Mouse (Mus musculus) MEL-GATA-1-ER (cell line): ENCODE results near the gene Spata45.
"Not testable (repeated sequence)": the region's sequence is repeated elsewhere in the genome, so short reads cannot be mapped to it uniquely, and the experiment has no call there.

Source experiments
- DNase-seq: peaks from one replicate; pipeline ENCODE4 v3.0.0-alpha.2; 2012; ENCODE audit warnings: low read depth; ENCODE audit errors: extremely low read depth

The Spata45 gene

GRCm38 (mm10) chr1:191036554-191037334 is at the start of gene Spata45:
Gene Spata45 (plus strand): TSS chr1:191036639.
- no peak for DNase-seq

- DNase-seq = no peak
Measured at GRCm38 (mm10) chr1:190989437-190990082, 46.9 kb upstream of the Spata45 start.

GRCm38 (mm10) chr1:190995548-190995947 is 40.9 kb upstream of the Spata45 start:
- no peak for DNase-seq

GRCm38 (mm10) chr1:190996346-190996877 is 40.0 kb upstream of the Spata45 start:
- no peak for DNase-seq

- DNase-seq = no peak
Measured at GRCm38 (mm10) chr1:190998027-190998426, 38.4 kb upstream of the Spata45 start.

GRCm38 (mm10) chr1:191000686-191001085 is 35.8 kb upstream of the Spata45 start:
- no peak for DNase-seq

GRCm38 (mm10) chr1:191002201-191002600 is 34.2 kb upstream of the Spata45 start:
- DNase-seq = no peak

- no peak for DNase-seq
Measured at GRCm38 (mm10) chr1:191008707-191009106, 27.7 kb upstream of the Spata45 start.

GRCm38 (mm10) chr1:191014271-191014670 is 22.2 kb upstream of the Spata45 start:
- DNase-seq = no peak

GRCm38 (mm10) chr1:191019803-191020202 is 16.6 kb upstream of the Spata45 start:
- no peak for DNase-seq

GRCm38 (mm10) chr1:191020217-191020924 is 16.1 kb upstream of the Spata45 start:
- no peak for DNase-seq

- DNase-seq = no peak
Measured at GRCm38 (mm10) chr1:191021016-191021415, 15.4 kb upstream of the Spata45 start.

GRCm38 (mm10) chr1:191023140-191023539 is 13.3 kb upstream of the Spata45 start:
- no peak for DNase-seq

- DNase-seq = not testable (repeated sequence)
Measured at GRCm38 (mm10) chr1:191023806-191024205, 12.6 kb upstream of the Spata45 start.

- DNase-seq = no peak
Measured at GRCm38 (mm10) chr1:191025016-191026012, 11.1 kb upstream of the Spata45 start.

- DNase-seq = peak; percentile 98
Measured at GRCm38 (mm10) chr1:191026021-191026713, 10.3 kb upstream of the Spata45 start, which contains the start of gene Flvcr1. Gene Flvcr1 (minus strand): TSS chr1:191026158.

GRCm38 (mm10) chr1:191030182-191030581 is 6.3 kb upstream of the Spata45 start:
- no peak for DNase-seq

GRCm38 (mm10) chr1:191030922-191031425 is 5.5 kb upstream of the Spata45 start:
- DNase-seq = not testable (repeated sequence)

GRCm38 (mm10) chr1:191035649-191036048 is 790 bp upstream of the Spata45 start:
- DNase-seq = no peak

GRCm38 (mm10) chr1:191037999-191038398 is 1.6 kb downstream of the Spata45 start:
- DNase-seq = no peak
